Mouse (Mus musculus) cerebellum, postnatal 4 days (tissue): ENCODE measurements around the gene Vps52.
"Not testable (repeated sequence)": the region's sequence is repeated elsewhere in the genome, so short reads cannot be mapped to it uniquely, and the experiment has no call there.

Source experiments
- DNase-seq, 2 experiments: peaks; one replicate each; pipeline ENCODE4 v3.0.0; 2022; ENCODE audit warnings: low spot score in 2 of 2, mixed read lengths in 1 of 2

Vps52 gene

GRCm38 (mm10) chr17:33941381-33941780 is 14.2 kb upstream of the Vps52 start:
- DNase-seq: no peak

GRCm38 (mm10) chr17:33943454-33943853 is 12.2 kb upstream of the Vps52 start:
- DNase-seq: no peak

GRCm38 (mm10) chr17:33947430-33948089 is 8.1 kb upstream of the Vps52 start:
- no peak for DNase-seq

- no peak for DNase-seq
Observed at GRCm38 (mm10) chr17:33948090-33948904, 7.3 kb upstream of the Vps52 start.

GRCm38 (mm10) chr17:33948905-33949537 is 6.6 kb upstream of the Vps52 start:
- DNase-seq: no peak

- DNase-seq: no peak
Observed at GRCm38 (mm10) chr17:33950131-33950625, 5.4 kb upstream of the Vps52 start.

- peak in 1 of 2 experiments; percentile 73 for DNase-seq
Observed at GRCm38 (mm10) chr17:33951021-33951946, 4.3 kb upstream of the Vps52 start, which contains the start of gene B3galt4. TSS of gene B3galt4 (minus strand) at chr17:33951488.

GRCm38 (mm10) chr17:33952015-33952414 is 3.6 kb upstream of the Vps52 start:
- DNase-seq: not testable (repeated sequence)

- no peak for DNase-seq
Observed at GRCm38 (mm10) chr17:33952879-33953278, 2.7 kb upstream of the Vps52 start.

- DNase-seq: no peak
Observed at GRCm38 (mm10) chr17:33953310-33953709, 2.3 kb upstream of the Vps52 start.

- no peak for DNase-seq
Observed at GRCm38 (mm10) chr17:33953961-33954565, 1.5 kb upstream of the Vps52 start.

- no peak for DNase-seq
Observed at GRCm38 (mm10) chr17:33954646-33955554, 712 bp upstream of the Vps52 start.

GRCm38 (mm10) chr17:33956336-33956735 is 724 bp downstream of the Vps52 start:
- DNase-seq: no peak

- DNase-seq: no peak
Observed at GRCm38 (mm10) chr17:33957493-33957892, 1.9 kb downstream of the Vps52 start.

GRCm38 (mm10) chr17:33958451-33958850 is 2.8 kb downstream of the Vps52 start:
- no peak for DNase-seq

GRCm38 (mm10) chr17:33959135-33959534 is 3.5 kb downstream of the Vps52 start:
- no peak for DNase-seq

- no peak for DNase-seq
Observed at GRCm38 (mm10) chr17:33959948-33960347, 4.3 kb downstream of the Vps52 start.

GRCm38 (mm10) chr17:33962876-33963275 is 7.3 kb downstream of the Vps52 start:
- DNase-seq: no peak

- no peak for DNase-seq
Observed at GRCm38 (mm10) chr17:33965082-33965845, 9.7 kb downstream of the Vps52 start.
